Mouse (Mus musculus) spleen, postnatal 10 days (tissue): Measurements from ENCODE around the gene Amotl1.
A peak's percentile ranks its signal among the peaks of the same experiment; 100 is the strongest.

Source experiments
- DNase-seq, 2 experiments: peaks; one replicate each; pipeline ENCODE4 v3.0.0; 2021 to 2022; ENCODE audit warnings: low spot score in 2 of 2

The Amotl1 gene

GRCm38 (mm10) chr9:14641310-14642067, 3.4 kb downstream of the Amotl1 start:
- DNase-seq: no peak

- no peak for DNase-seq
Observed at GRCm38 (mm10) chr9:14636244-14636643, 8.6 kb downstream of the Amotl1 start.

GRCm38 (mm10) chr9:14635551-14635950, 9.3 kb downstream of the Amotl1 start:
- no peak for DNase-seq

- DNase-seq: no peak
Observed at GRCm38 (mm10) chr9:14634155-14634554, 10.7 kb downstream of the Amotl1 start.

- no peak for DNase-seq
Observed at GRCm38 (mm10) chr9:14632365-14633163, 12.3 kb downstream of the Amotl1 start.

- no peak for DNase-seq
Observed at GRCm38 (mm10) chr9:14631729-14632128, 13.1 kb downstream of the Amotl1 start.

- no peak for DNase-seq
Observed at GRCm38 (mm10) chr9:14627525-14627924, 17.3 kb downstream of the Amotl1 start.

GRCm38 (mm10) chr9:14625961-14626360, 18.9 kb downstream of the Amotl1 start:
- DNase-seq: no peak

GRCm38 (mm10) chr9:14625024-14625423, 19.8 kb downstream of the Amotl1 start:
- no peak for DNase-seq

GRCm38 (mm10) chr9:14623928-14624327, 20.9 kb downstream of the Amotl1 start:
- DNase-seq: no peak

GRCm38 (mm10) chr9:14623250-14623649, 21.6 kb downstream of the Amotl1 start:
- DNase-seq: no peak

- DNase-seq: no peak
Observed at GRCm38 (mm10) chr9:14622848-14623247, 22.0 kb downstream of the Amotl1 start.

- no peak for DNase-seq
Observed at GRCm38 (mm10) chr9:14620107-14620506, 24.7 kb downstream of the Amotl1 start.

GRCm38 (mm10) chr9:14614931-14615880, 29.6 kb downstream of the Amotl1 start:
- no peak for DNase-seq

- DNase-seq: peak in 1 of 2 experiments; percentile 24
Observed at GRCm38 (mm10) chr9:14614205-14614930, 30.5 kb downstream of the Amotl1 start.

GRCm38 (mm10) chr9:14613308-14614204, 31.3 kb downstream of the Amotl1 start:
- DNase-seq: no peak

- no peak for DNase-seq
Observed at GRCm38 (mm10) chr9:14612588-14612987, 32.3 kb downstream of the Amotl1 start.

- no peak for DNase-seq
Observed at GRCm38 (mm10) chr9:14608521-14608920, 36.3 kb downstream of the Amotl1 start.

GRCm38 (mm10) chr9:14607464-14607863, 37.4 kb downstream of the Amotl1 start:
- DNase-seq: no peak

GRCm38 (mm10) chr9:14605992-14606391, 38.9 kb downstream of the Amotl1 start:
- DNase-seq: no peak
